Mouse (Mus musculus): ENCODE data around the gene Ak3.

GRCm38 (mm10) chr19:29037026-29037425, 10.7 kb downstream of the Ak3 start:
- TF ChIP-seq CTCF (IDR thresholded peaks at IDR 0.05; ENCODE audit: control insufficient read depth, insufficient read depth, insufficient read length): no peak
- no peak for TF ChIP-seq USF1 (IDR thresholded peaks at IDR 0.05; ENCODE audit: low read depth)
- TF ChIP-seq MAX (IDR thresholded peaks at IDR 0.05): no peak

All from C2C12 (cell line).